Mouse (Mus musculus) hindbrain, embryonic 11.5 days (tissue): ENCODE measurements around the gene Lim2. TPM values are rescaled to one million over a fixed set of nuclear protein-coding genes. Genes with fewer than 3 reads are reported as not detected.
"Not testable (repeated sequence)": the region's sequence is repeated elsewhere in the genome, so short reads cannot be mapped to it uniquely, and the experiment has no call there.

ENCODE experiments used
- ATAC-seq: fragments of 200-750 bp; cut with Nextera tagmentation; 2 replicates; pipeline ENCODE4 v1.8.0; 2017; ENCODE audit warnings: mild to moderate bottlenecking, moderate TSS enrichment, moderate library complexity; ENCODE audit not compliant: low FRiP score
- DNase-seq: peaks from one replicate; pipeline ENCODE4 v3.0.0-alpha.2; 2015; ENCODE audit warnings: low spot score
- H3K27ac ChIP-seq: fragments of 300-500 bp; sonication (generic); 2 replicates; pipeline ENCODE4 v1.5.1; 2014; ENCODE audit warnings: mild to moderate bottlenecking, low read depth, low read length
- H3K27me3 ChIP-seq: fragments of 300-500 bp; sonication (generic); 2 replicates; pipeline ENCODE4 v1.6.1; 2014; ENCODE audit warnings: mild to moderate bottlenecking, low read length, moderate library complexity, mixed read lengths; ENCODE audit not compliant: control insufficient read depth, insufficient read depth
- H3K36me3 ChIP-seq: fragments of 300-500 bp; sonication (generic); 2 replicates; pipeline ENCODE4 v1.6.1; 2014; ENCODE audit warnings: mild to moderate bottlenecking, low read length, moderate library complexity, mixed read lengths; ENCODE audit not compliant: control insufficient read depth, insufficient read depth
- H3K4me1 ChIP-seq: fragments of 300-500 bp; sonication (generic); replicated peaks from 2 replicates; pipeline ENCODE4 v1.6.1; 2014; ENCODE audit warnings: low read length, mixed read lengths; ENCODE audit not compliant: control insufficient read depth, insufficient read depth
- H3K4me2 ChIP-seq: fragments of 300-500 bp; sonication (generic); replicated peaks from 2 replicates; pipeline ENCODE4 v1.6.1; 2014; ENCODE audit warnings: mild to moderate bottlenecking, low read depth, low read length
- H3K4me3 ChIP-seq: fragments of 300-500 bp; sonication (generic); 2 replicates; pipeline ENCODE4 v1.5.1; 2014; ENCODE audit warnings: low read depth, low read length
- H3K9ac ChIP-seq: fragments of 300-500 bp; sonication (generic); 2 replicates; pipeline ENCODE4 v1.6.1; 2014; ENCODE audit warnings: low read depth, low read length
- H3K9me3 ChIP-seq: fragments of 300-500 bp; sonication (generic); 2 replicates; pipeline ENCODE4 v1.6.1; 2016; ENCODE audit warnings: low read length; ENCODE audit not compliant: control insufficient read depth
- WGBS: fragments of 180-500 bp; shearing (Covaris S2); extraction: QIAGEN DNeasy Blood & Tissue Kit; methylation state at CpG from one replicate; pipeline ENCODE4 v1.1.7; 2014; 5-methylcytosine and 5-hydroxymethylcytosine counted together
- polyA plus RNA-seq: library from polyadenylated mRNA; unstranded; fragments of >200 nt; fragmentation: Nextera tagmentation; extraction: Ambion mirVana; gene quantifications from 2 replicates; pipeline ENCODE4 v1.2.1, GENCODE M21; 2014

Lim2 gene
- polyA plus RNA-seq: not detected in 2 replicates

GRCm38 (mm10) chr7:43427406-43427805, at the start of gene Lim2:
Lim2 (plus strand) TSS chr7:43427670.
- Histone ChIP-seq H3K9me3 (no peaks in the 10 kb centered on the region), H3K27me3 (no peaks in the 10 kb centered on the region), H3K4me3 (no peak within 1 kb of the TSS), H3K27ac (no peak within 1 kb of the TSS), H3K4me2 (no peak within 1 kb of the TSS), H3K4me1 (no peaks in the 10 kb centered on the region), H3K9ac (no peak within 1 kb of the TSS), H3K36me3 (no peaks in the 10 kb centered on the region)
- ATAC-seq (no peak), DNase-seq (no peak)
- WGBS: 85% methylated on average over 8 of the region's 8 CpGs

- Histone ChIP-seq H3K36me3 (no peaks in the 10 kb centered on the region), H3K4me1 (no peaks in the 10 kb centered on the region), H3K27ac (no peak overlapping the region), H3K4me3 (no peak overlapping the region), H3K27me3 (no peaks in the 10 kb centered on the region), H3K4me2 (no peak overlapping the region), H3K9me3 (no peaks in the 10 kb centered on the region), H3K9ac (no peak overlapping the region)
- 18% methylated on average over 5 of the region's 5 CpGs for WGBS
- ATAC-seq (no peak), DNase-seq (peak; percentile 56)
Measured at GRCm38 (mm10) chr7:43378226-43378625, 49.2 kb upstream of the Lim2 start.

GRCm38 (mm10) chr7:43392349-43393121, 34.9 kb upstream of the Lim2 start:
- H3K27me3 ChIP-seq: no peaks in the 10 kb centered on the region
- no peaks in the 10 kb centered on the region for H3K9me3 ChIP-seq
- H3K4me2 ChIP-seq: no peak overlapping the region
- DNase-seq (no peak), ATAC-seq (no peak)
- no peak overlapping the region for H3K9ac ChIP-seq
- no peak overlapping the region for H3K4me3 ChIP-seq
- H3K27ac ChIP-seq: no peak overlapping the region
- no peaks in the 10 kb centered on the region for H3K36me3 ChIP-seq
- H3K4me1 ChIP-seq: no peaks in the 10 kb centered on the region
- WGBS: 82% methylated on average over 8 of the region's 8 CpGs

GRCm38 (mm10) chr7:43399501-43399900, 28.0 kb upstream of the Lim2 start:
- no peak overlapping the region for H3K4me2 ChIP-seq
- H3K36me3 ChIP-seq: no peaks in the 10 kb centered on the region
- H3K4me1 ChIP-seq: no peaks in the 10 kb centered on the region
- H3K27me3 ChIP-seq: no peaks in the 10 kb centered on the region
- no peak overlapping the region for H3K9ac ChIP-seq
- no peak overlapping the region for H3K27ac ChIP-seq
- WGBS: 90% methylated on average over 2 of the region's 2 CpGs
- ATAC-seq: no peak
- no peak for DNase-seq
- H3K9me3 ChIP-seq: no peaks in the 10 kb centered on the region
- H3K4me3 ChIP-seq: no peak overlapping the region

GRCm38 (mm10) chr7:43402718-43403117, 24.8 kb upstream of the Lim2 start:
- no peak overlapping the region for H3K4me2 ChIP-seq
- no peak for ATAC-seq
- WGBS: 61% methylated on average over 2 of the region's 2 CpGs

GRCm38 (mm10) chr7:43407573-43407972, 19.9 kb upstream of the Lim2 start:
- Histone ChIP-seq H3K27me3 (no peaks in the 10 kb centered on the region), H3K9me3 (no peaks in the 10 kb centered on the region), H3K4me3 (no peak overlapping the region), H3K36me3 (no peaks in the 10 kb centered on the region), H3K27ac (no peak overlapping the region), H3K4me2 (no peak overlapping the region), H3K4me1 (no peaks in the 10 kb centered on the region), H3K9ac (no peak overlapping the region)
- WGBS: 91% methylated on average over 3 of the region's 3 CpGs
- ATAC-seq: no peak
- no peak for DNase-seq

More at GRCm38 (mm10) chr7:43402718-43403117, 24.8 kb upstream of the Lim2 start:
- no peaks in the 10 kb centered on the region for H3K27me3 ChIP-seq
- H3K27ac ChIP-seq: no peak overlapping the region
- no peaks in the 10 kb centered on the region for H3K36me3 ChIP-seq
- H3K9me3 ChIP-seq: no peaks in the 10 kb centered on the region
- no peaks in the 10 kb centered on the region for H3K4me1 ChIP-seq
- no peak for DNase-seq
- no peak overlapping the region for H3K4me3 ChIP-seq
- no peak overlapping the region for H3K9ac ChIP-seq

- Histone ChIP-seq H3K4me2 (no peak within 1 kb of the TSS), H3K27me3 (no peaks in the 10 kb centered on the region), H3K4me3 (no peak within 1 kb of the TSS), H3K4me1 (no peaks in the 10 kb centered on the region), H3K9ac (no peak within 1 kb of the TSS), H3K27ac (no peak within 1 kb of the TSS), H3K36me3 (no peaks in the 10 kb centered on the region), H3K9me3 (no peaks in the 10 kb centered on the region)
- WGBS: 89% methylated on average over 3 of the region's 4 CpGs
- DNase-seq: no peak
- no peak for ATAC-seq
Measured at GRCm38 (mm10) chr7:43408131-43408553, 19.3 kb upstream of the Lim2 start, which contains the start of gene Siglecg. Siglecg (plus strand) TSS chr7:43408204.

- no peaks in the 10 kb centered on the region for H3K27me3 ChIP-seq
- ATAC-seq: no peak
- no peak overlapping the region for H3K27ac ChIP-seq
- H3K4me2 ChIP-seq: no peak overlapping the region
- no peaks in the 10 kb centered on the region for H3K36me3 ChIP-seq
- no peaks in the 10 kb centered on the region for H3K4me1 ChIP-seq
- DNase-seq: no peak
- 81% methylated on average over 3 of the region's 3 CpGs for WGBS
- H3K9me3 ChIP-seq: no peaks in the 10 kb centered on the region
- H3K9ac ChIP-seq: no peak overlapping the region
- no peak overlapping the region for H3K4me3 ChIP-seq
Measured at GRCm38 (mm10) chr7:43409084-43409483, 18.4 kb upstream of the Lim2 start.

- ATAC-seq: 0 out of 2 replicates have a peak, but pooled peaks have one; percentile 27
- not testable (repeated sequence) for H3K36me3 ChIP-seq, H3K27me3 ChIP-seq, H3K4me2 ChIP-seq, H3K9ac ChIP-seq, DNase-seq, H3K4me1 ChIP-seq, H3K27ac ChIP-seq, H3K9me3 ChIP-seq, H3K4me3 ChIP-seq
- 32% methylated on average over 4 of the region's 4 CpGs for WGBS
Measured at GRCm38 (mm10) chr7:43411724-43412123, 15.7 kb upstream of the Lim2 start.
